Mouse (Mus musculus) left cerebral cortex, postnatal 14 days (tissue): ENCODE results near the gene Eif4a1. TPM values are rescaled to one million over a fixed set of nuclear protein-coding genes. Genes with fewer than 3 reads are reported as not detected.

Experiments
- DNase-seq, 2 experiments: peaks; one replicate each; pipeline ENCODE4 v3.0.0; 2021 to 2022; ENCODE audit warnings: low spot score in 2 of 2, mixed read lengths in 1 of 2
- intact Hi-C: fragments of 180-260 bp; cut with DNase I; formaldehyde crosslinking; loops from one replicate; pipeline ENCODE4 v1.15.1; 2025
- microRNA-seq, 2 experiments: library from miRNA; unstranded; fragments of <30 nt; microRNA quantifications; one replicate each; pipeline ENCODE4 v1.2.0; 2022
- total RNA-seq, 2 experiments: library from RNA; stranded (reverse); gene quantifications; 2 replicates each; pipeline ENCODE4 v1.2.3; 2021

Eif4a1 gene
- total RNA-seq, 2 experiments from 2014 or later, result 368 to 371 TPM

GRCm38 (mm10) chr11:69617805-69618204 lies 54.4 kb downstream of the Eif4a1 start, which contains the start of gene Shbg:
Gene Shbg, minus strand, starts transcription at chr11:69617905.
- intact Hi-C loops, result no loop called here
- no peak for DNase-seq

Small RNA genes within 50 kb of the gene (microRNA-seq; reads per million reads assigned to microRNA genes)
- 5.0 to 5.7 reads per million in 2 experiments for gene Mir1934
- 0 reads per million in 2 experiments for gene Mir467f

Other genes starting within 250 kb of the Eif4a1 start
- 1 to 10 TPM; 3.5 to 3.6 TPM for gene Dnah2, start 123.3 kb downstream of the Eif4a1 start, total RNA-seq
- gene Efnb3, start 112.2 kb downstream of the Eif4a1 start, total RNA-seq, result 100 to 1,000 TPM in 1 of 2 experiments, 10 to 100 TPM in 1; 71.8 to 100 TPM
- 1 to 10 TPM; 6.9 to 8.3 TPM for gene Wrap53, start 92.2 kb downstream of the Eif4a1 start, total RNA-seq
- 10 to 100 TPM; 21.2 to 21.9 TPM for gene Trp53, start 92.1 kb downstream of the Eif4a1 start, total RNA-seq
- gene Atp1b2, start 66.5 kb downstream of the Eif4a1 start, total RNA-seq, result 100 to 1,000 TPM; 451 to 452 TPM
- gene Shbg, start 54.5 kb downstream of the Eif4a1 start, total RNA-seq, result not detected
- 10 to 100 TPM in 1 of 2 experiments, 1 to 10 TPM in 1; 9.9 to 10.2 TPM for gene Sat2, start 50.4 kb downstream of the Eif4a1 start, total RNA-seq
- 100 to 1,000 TPM; 107 TPM for gene Fxr2, start 39.4 kb downstream of the Eif4a1 start, total RNA-seq
- gene Sox15, start 17.1 kb downstream of the Eif4a1 start, total RNA-seq, result not detected
- gene Mpdu1, start 9.8 kb downstream of the Eif4a1 start, total RNA-seq, result 10 to 100 TPM; 77.6 to 83.7 TPM
- gene Cd68, start 6.3 kb downstream of the Eif4a1 start, total RNA-seq, result 10 to 100 TPM; 13.5 to 13.8 TPM
- 100 to 1,000 TPM in 1 of 2 experiments, 10 to 100 TPM in 1; 91.5 to 102 TPM for gene Senp3, start 9.7 kb upstream of the Eif4a1 start, total RNA-seq
- 1 to 10 TPM; 1.7 to 2.0 TPM for gene Tnfsf13, start 13.4 kb upstream of the Eif4a1 start, total RNA-seq
- 1 to 10 TPM; 5.8 to 7.6 TPM for gene Tnfsf12, start 23.4 kb upstream of the Eif4a1 start, total RNA-seq
- gene Tnfsfm13, start 23.7 kb upstream of the Eif4a1 start, total RNA-seq, result under 1 TPM; 0.81 to 0.95 TPM
- gene Polr2a, start 86.2 kb upstream of the Eif4a1 start, total RNA-seq, result 10 to 100 TPM; 54.3 to 54.4 TPM
- gene Slc35g3, start 89.5 kb upstream of the Eif4a1 start, total RNA-seq, result not detected
- 10 to 100 TPM; 71.1 to 86.9 TPM for gene Zbtb4, start 93.5 kb upstream of the Eif4a1 start, total RNA-seq
- under 1 TPM; 0.76 to 0.79 TPM for gene Chrnb1, start 123.5 kb upstream of the Eif4a1 start, total RNA-seq
- 10 to 100 TPM; 15.4 to 20.4 TPM for gene Fgf11, start 129.4 kb upstream of the Eif4a1 start, total RNA-seq
- not detected for gene Tmem102, start 133.2 kb upstream of the Eif4a1 start, total RNA-seq
- not detected for gene Gm39566, start 142.9 kb upstream of the Eif4a1 start, total RNA-seq
- not detected for gene Spem2, start 146.0 kb upstream of the Eif4a1 start, total RNA-seq
- under 1 TPM in 1 of 2 experiments, not detected in 1; 0.32 TPM for gene Spem1, start 149.8 kb upstream of the Eif4a1 start, total RNA-seq
- gene Nlgn2, start 165.4 kb upstream of the Eif4a1 start, total RNA-seq, result 100 to 1,000 TPM; 277 to 281 TPM
- 100 to 1,000 TPM; 160 to 167 TPM for gene Tmem256, start 166.1 kb upstream of the Eif4a1 start, total RNA-seq
- gene Plscr3, start 174.0 kb upstream of the Eif4a1 start, total RNA-seq, result 10 to 100 TPM; 19.5 to 22.3 TPM
- not detected for gene Tnk1, start 186.3 kb upstream of the Eif4a1 start, total RNA-seq
- not detected for gene Tmem95, start 205.6 kb upstream of the Eif4a1 start, total RNA-seq
- 1 to 10 TPM in 1 of 2 experiments, under 1 TPM in 1; 0.86 to 1.4 TPM for gene Kctd11, start 209.0 kb upstream of the Eif4a1 start, total RNA-seq
- gene Acap1, start 223.1 kb upstream of the Eif4a1 start, total RNA-seq, result not detected
- under 1 TPM in 1 of 2 experiments, not detected in 1; 0.38 TPM for gene 2810408A11Rik, start 228.6 kb upstream of the Eif4a1 start, total RNA-seq
- gene Neurl4, start 228.6 kb upstream of the Eif4a1 start, total RNA-seq, result 100 to 1,000 TPM; 121 to 125 TPM
- gene Gps2, start 241.5 kb upstream of the Eif4a1 start, total RNA-seq, result 10 to 100 TPM; 24.9 to 26.0 TPM
- 100 to 1,000 TPM; 468 to 473 TPM for gene Eif5a, start 249.5 kb upstream of the Eif4a1 start, total RNA-seq